Mouse (Mus musculus): ENCODE measurements at regions not wholly inside any gene's neighbourhood (a gene's known extent, or its start where the extent isn't known, plus 50 kb on each side); places are given as distances from the start of the nearest gene placed in this dataset.

DNA sequence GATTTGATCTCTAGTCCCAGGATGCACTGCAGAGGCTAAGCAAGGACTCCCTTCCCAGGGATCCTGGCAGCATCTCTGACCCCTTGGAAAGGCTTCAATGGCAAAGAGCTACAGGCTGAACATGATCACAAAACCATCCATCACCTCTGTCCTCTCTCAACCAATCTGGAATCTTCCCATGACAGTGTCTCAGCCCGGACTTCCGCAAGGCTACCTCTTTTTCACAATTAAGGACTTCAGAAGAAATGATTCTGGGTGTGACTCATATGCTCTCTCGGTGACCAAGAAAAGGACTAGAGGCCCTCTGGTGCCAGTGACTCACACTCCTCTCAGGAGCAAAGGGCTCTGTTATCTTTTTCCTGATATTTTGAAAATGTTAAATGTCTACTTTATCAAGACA, 173.6 kb upstream of the Irf2bp2 start:
- Histone ChIP-seq H3K27ac (ENCODE audit: low read length) (0 out of 2 replicates have a peak overlapping the region, but pooled peaks have one; percentile 8), H3K9me3 (replicated peaks; ENCODE audit: control insufficient read depth, low read length) (no peaks in the 10 kb centered on the region), H3K27me3 (ENCODE audit: control insufficient read depth, insufficient read depth, low read length) (no peaks in the 10 kb centered on the region), H3K36me3 (ENCODE audit: control insufficient read depth, insufficient read depth, low read length) (no peaks in the 10 kb centered on the region), H3K4me3 (replicated peaks; ENCODE audit: low read length) (no peak overlapping the region), H3K9ac (ENCODE audit: low read length) (no peak overlapping the region), H3K4me1 (ENCODE audit: control insufficient read depth, insufficient read depth, low read length) (no peaks in the 10 kb centered on the region), H3K4me2 (ENCODE audit: low read depth, low read length) (no peak overlapping the region)
- ATAC-seq (ENCODE audit: insufficient read depth, low FRiP score) = no peak
- WGBS = 81% methylated on average over 3 of the region's 3 CpGs

DNA sequence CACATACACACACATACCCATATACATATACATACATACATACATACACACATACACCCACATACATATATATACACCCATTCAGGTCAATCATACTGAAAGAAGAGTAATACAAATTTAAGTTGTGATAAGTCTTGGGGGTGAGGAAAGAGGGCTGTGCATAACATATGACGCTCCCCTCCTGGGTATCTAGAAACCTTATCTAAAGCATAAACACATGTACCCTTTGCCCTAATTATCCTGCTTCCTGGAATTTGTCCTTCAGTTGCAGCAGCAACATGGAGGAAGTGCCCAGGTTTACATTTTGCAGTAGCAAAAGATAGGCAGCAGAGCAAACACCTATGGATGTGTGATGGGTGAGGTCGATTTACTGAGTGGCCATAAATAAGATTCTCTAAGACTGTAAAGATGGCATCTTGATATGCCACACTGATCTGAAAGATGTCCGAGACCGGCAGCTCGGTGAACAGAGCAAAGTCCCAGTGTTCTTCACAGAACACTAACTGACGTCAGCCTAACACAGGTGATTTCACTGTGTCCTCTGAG, 172.0 kb upstream of the Irf2bp2 start:
- Histone ChIP-seq H3K4me3 (replicated peaks; ENCODE audit: low read length) (no peak overlapping the region), H3K4me2 (ENCODE audit: low read depth, low read length) (no peak overlapping the region), H3K9me3 (replicated peaks; ENCODE audit: control insufficient read depth, low read length) (no peaks in the 10 kb centered on the region), H3K36me3 (ENCODE audit: control insufficient read depth, insufficient read depth, low read length) (no peaks in the 10 kb centered on the region), H3K4me1 (ENCODE audit: control insufficient read depth, insufficient read depth, low read length) (no peaks in the 10 kb centered on the region), H3K27me3 (ENCODE audit: control insufficient read depth, insufficient read depth, low read length) (no peaks in the 10 kb centered on the region), H3K27ac (ENCODE audit: low read length) (no peak overlapping the region), H3K9ac (ENCODE audit: low read length) (no peak overlapping the region)
- WGBS = 71% methylated on average over 6 of the region's 6 CpGs
- no peak for ATAC-seq (ENCODE audit: insufficient read depth, low FRiP score)

DNA sequence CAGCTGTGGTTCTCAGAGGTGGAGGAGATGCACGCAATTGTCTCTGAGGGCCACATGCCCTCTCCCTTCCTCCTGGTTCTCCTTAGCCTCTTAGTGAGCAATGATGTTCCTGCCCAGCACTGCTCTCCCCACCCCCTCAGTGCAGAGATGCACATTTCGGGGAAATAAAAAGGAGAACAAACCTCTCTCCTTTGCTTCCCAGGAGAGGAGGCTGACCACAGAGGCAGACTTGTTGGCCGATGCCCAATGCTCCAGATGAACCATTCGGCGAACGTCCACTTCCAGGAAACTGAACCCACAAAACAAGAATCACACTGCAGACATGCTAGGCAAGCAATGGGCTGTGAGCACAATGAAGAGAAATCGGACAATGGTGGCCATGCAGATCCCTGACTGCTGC, 169.8 kb upstream of the Irf2bp2 start:
- Histone ChIP-seq H3K9ac (ENCODE audit: low read length) (no peak overlapping the region), H3K9me3 (replicated peaks; ENCODE audit: control insufficient read depth, low read length) (no peaks in the 10 kb centered on the region), H3K4me1 (ENCODE audit: control insufficient read depth, insufficient read depth, low read length) (no peaks in the 10 kb centered on the region), H3K27ac (ENCODE audit: low read length) (no peak overlapping the region), H3K36me3 (ENCODE audit: control insufficient read depth, insufficient read depth, low read length) (no peaks in the 10 kb centered on the region), H3K4me3 (replicated peaks; ENCODE audit: low read length) (no peak overlapping the region), H3K27me3 (ENCODE audit: control insufficient read depth, insufficient read depth, low read length) (no peaks in the 10 kb centered on the region), H3K4me2 (ENCODE audit: low read depth, low read length) (no peak overlapping the region)
- ATAC-seq (ENCODE audit: insufficient read depth, low FRiP score) = no peak
- WGBS = 80% methylated on average over 7 of the region's 7 CpGs

DNA sequence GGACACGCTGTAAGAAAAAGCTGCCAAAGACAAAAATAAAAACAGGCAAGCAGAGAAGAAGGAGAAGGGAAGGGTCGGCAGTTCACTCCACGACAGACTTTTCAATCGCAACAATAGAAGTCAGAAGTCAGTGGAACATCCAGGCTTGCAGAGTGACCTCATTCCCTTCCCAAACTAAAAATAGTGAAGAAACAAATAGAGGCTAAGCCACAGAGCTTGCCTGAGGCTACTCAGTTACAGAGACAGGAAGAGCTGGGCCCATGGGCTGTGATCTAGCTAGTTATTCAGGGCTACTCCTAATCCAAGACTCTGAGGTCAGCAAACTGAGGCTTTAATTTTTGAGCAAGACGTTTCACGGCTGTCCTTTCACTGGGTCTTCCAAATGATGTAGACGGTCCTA, 165.9 kb upstream of the Irf2bp2 start:
- Histone ChIP-seq H3K9me3 (replicated peaks; ENCODE audit: control insufficient read depth, low read length) (no peaks in the 10 kb centered on the region), H3K9ac (ENCODE audit: low read length) (no peak overlapping the region), H3K4me3 (replicated peaks; ENCODE audit: low read length) (no peak overlapping the region), H3K36me3 (ENCODE audit: control insufficient read depth, insufficient read depth, low read length) (no peaks in the 10 kb centered on the region), H3K27me3 (ENCODE audit: control insufficient read depth, insufficient read depth, low read length) (no peaks in the 10 kb centered on the region), H3K4me1 (ENCODE audit: control insufficient read depth, insufficient read depth, low read length) (no peaks in the 10 kb centered on the region; the same call in none of the 2 replicates), H3K27ac (ENCODE audit: low read length) (0 out of 2 replicates have a peak overlapping the region, but pooled peaks have one; percentile 38), H3K4me2 (ENCODE audit: low read depth, low read length) (no peak overlapping the region)
- 60% methylated on average over 7 of the region's 7 CpGs for WGBS
- ATAC-seq (ENCODE audit: insufficient read depth, low FRiP score) = no peak

DNA sequence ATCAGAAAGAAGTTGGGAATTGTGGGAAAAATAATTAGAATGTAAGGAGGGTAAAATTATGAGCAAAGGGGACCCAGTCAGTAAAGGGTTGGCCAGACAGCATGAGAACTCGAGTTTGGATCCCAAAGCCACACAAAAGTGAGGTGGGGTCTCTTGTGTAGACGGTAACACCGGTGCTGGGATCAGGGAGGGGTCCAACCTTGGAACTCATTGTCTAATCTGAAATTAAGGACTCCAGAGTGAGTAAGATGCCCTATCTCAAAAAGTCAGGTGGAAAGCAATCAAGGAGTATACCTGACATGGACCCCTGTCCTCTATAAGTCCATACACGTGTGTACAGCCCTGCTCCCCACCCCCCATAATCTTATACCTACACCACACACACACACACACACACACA, 165.2 kb upstream of the Irf2bp2 start:
- ATAC-seq (ENCODE audit: insufficient read depth, low FRiP score) = no peak
- Histone ChIP-seq H3K9ac (ENCODE audit: low read length) (no peak overlapping the region), H3K27ac (ENCODE audit: low read length) (no peak overlapping the region; the same call in 1 of the 2 replicates), H3K4me2 (ENCODE audit: low read depth, low read length) (no peak overlapping the region), H3K9me3 (replicated peaks; ENCODE audit: control insufficient read depth, low read length) (no peaks in the 10 kb centered on the region), H3K27me3 (ENCODE audit: control insufficient read depth, insufficient read depth, low read length) (no peaks in the 10 kb centered on the region), H3K4me1 (ENCODE audit: control insufficient read depth, insufficient read depth, low read length) (peaks cover 2% of the 10 kb centered on the region), H3K4me3 (replicated peaks; ENCODE audit: low read length) (no peak overlapping the region), H3K36me3 (ENCODE audit: control insufficient read depth, insufficient read depth, low read length) (no peaks in the 10 kb centered on the region)
- 86% methylated on average over 4 of the region's 4 CpGs for WGBS

DNA sequence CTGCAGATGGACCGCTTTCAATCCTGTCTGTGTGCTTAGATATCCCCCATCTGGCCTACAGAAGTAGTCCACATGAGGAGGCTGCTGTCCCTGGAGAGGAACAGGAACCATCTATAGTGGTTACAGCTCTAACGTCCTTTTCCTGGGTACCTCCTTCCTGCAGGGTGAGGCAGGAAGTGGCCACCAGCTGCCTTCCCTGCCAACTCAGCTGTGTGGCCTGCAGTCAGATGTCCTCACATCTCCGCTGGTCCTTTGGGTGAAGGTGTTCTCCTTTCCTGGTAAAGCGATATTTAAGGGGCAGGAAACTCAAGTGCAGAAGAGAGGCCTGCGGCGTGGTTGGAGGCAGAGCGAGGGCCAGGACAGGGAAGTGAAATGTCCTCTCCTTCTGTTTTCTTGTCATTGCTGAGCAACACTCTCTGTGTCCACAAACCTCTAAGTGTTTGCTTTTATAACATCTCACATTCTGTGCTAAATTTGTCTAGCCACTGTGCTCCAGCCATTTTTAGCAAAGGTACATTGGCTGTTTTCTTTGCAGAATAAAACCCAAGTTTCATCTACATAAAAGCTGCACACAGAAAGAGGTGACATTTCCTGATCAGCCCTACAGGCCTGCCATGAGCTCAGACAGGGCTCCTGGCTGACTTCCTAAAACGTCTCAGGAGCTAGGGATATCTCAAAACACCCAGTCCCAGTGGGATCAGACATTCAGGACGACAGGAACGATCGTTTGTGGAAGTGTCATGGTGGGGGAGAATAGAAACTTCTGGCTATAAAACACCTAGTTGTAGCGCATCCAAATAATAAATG, 164.4 kb upstream of the Irf2bp2 start:
- no peaks in the 10 kb centered on the region for H3K27me3 ChIP-seq (ENCODE audit: control insufficient read depth, insufficient read depth, low read length)
- H3K4me2 ChIP-seq (ENCODE audit: low read depth, low read length) = no peak overlapping the region
- H3K27ac ChIP-seq (ENCODE audit: low read length) = peak overlapping the region; percentile 28; the same call in 1 of the 2 replicates
- peak; percentile 34; the same call in 1 of the 2 replicates for ATAC-seq (ENCODE audit: insufficient read depth, low FRiP score)
- 67% methylated on average over 12 of the region's 12 CpGs for WGBS
- no peak overlapping the region for H3K9ac ChIP-seq (ENCODE audit: low read length)
- H3K4me1 ChIP-seq (ENCODE audit: control insufficient read depth, insufficient read depth, low read length) = peaks cover 4% of the 10 kb centered on the region
- H3K36me3 ChIP-seq (ENCODE audit: control insufficient read depth, insufficient read depth, low read length) = no peaks in the 10 kb centered on the region
- H3K4me3 ChIP-seq (replicated peaks; ENCODE audit: low read length) = no peak overlapping the region
- H3K9me3 ChIP-seq (replicated peaks; ENCODE audit: control insufficient read depth, low read length) = no peaks in the 10 kb centered on the region

DNA sequence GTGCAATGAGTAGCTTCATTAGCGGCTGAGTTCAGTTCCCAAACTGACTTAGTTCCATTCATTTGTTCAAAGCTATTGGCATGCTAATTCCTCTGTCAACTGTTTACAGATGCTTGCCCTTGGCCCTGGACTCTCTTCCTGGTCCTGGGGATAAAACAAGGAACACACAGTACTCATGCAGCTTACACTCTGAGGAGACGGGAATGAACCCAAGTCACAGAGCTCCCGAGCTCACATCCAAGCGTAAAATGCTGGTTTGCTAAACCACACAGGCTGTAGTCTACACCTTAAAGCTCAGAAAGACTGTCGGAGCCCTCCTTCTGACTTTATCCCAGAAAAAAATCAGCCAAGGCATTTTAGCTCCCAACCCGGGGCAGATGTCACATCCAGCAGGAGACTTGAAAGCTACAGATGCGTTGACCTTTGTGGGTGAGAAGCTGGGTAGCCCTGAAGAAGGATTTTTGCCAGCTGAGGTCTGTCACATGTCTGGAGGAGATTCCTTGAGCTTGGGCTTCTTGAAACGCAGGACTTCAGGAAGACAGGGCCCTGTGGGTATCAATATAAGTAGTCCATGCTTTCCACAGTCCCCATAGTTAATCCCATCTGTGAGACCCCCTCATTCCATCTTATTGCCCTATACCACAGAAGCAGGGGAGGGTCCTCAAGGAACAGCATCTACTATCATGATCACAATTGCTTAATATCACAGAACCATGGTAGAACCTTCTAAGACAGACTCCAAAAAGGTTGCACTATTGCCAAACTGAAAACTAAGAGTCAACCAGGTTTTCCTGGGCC, 162.7 kb upstream of the Irf2bp2 start:
- no peak for ATAC-seq (ENCODE audit: insufficient read depth, low FRiP score)
- Histone ChIP-seq H3K27ac (ENCODE audit: low read length) (no peak overlapping the region), H3K36me3 (ENCODE audit: control insufficient read depth, insufficient read depth, low read length) (no peaks in the 10 kb centered on the region), H3K4me2 (ENCODE audit: low read depth, low read length) (no peak overlapping the region), H3K9me3 (replicated peaks; ENCODE audit: control insufficient read depth, low read length) (no peaks in the 10 kb centered on the region), H3K9ac (ENCODE audit: low read length) (no peak overlapping the region), H3K27me3 (ENCODE audit: control insufficient read depth, insufficient read depth, low read length) (no peaks in the 10 kb centered on the region), H3K4me1 (ENCODE audit: control insufficient read depth, insufficient read depth, low read length) (peaks cover 7% of the 10 kb centered on the region), H3K4me3 (replicated peaks; ENCODE audit: low read length) (no peak overlapping the region)
- 73% methylated on average over 8 of the region's 8 CpGs for WGBS

DNA sequence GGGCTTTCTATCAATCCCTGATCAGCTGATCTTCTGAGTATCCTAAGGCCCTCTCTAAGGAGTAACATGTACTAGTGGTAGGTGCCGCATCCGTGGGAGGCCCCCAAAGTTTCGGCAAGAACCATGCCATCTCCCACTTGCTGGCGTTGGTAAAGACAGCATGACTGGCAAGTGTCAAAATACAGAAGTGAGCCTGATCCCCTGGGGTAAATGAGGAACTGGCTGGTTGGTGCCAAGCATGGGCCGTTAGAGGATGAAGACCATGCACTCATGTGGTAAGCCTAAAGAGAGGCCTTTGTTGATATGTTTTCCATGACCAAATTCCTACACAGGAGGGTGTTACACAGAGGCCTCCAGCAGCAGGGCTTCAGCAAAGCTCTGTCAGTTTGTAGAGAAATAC, 161.9 kb upstream of the Irf2bp2 start:
- no peak overlapping the region for H3K27ac ChIP-seq (ENCODE audit: low read length)
- H3K9me3 ChIP-seq (replicated peaks; ENCODE audit: control insufficient read depth, low read length) = no peaks in the 10 kb centered on the region
- no peak overlapping the region for H3K4me3 ChIP-seq (replicated peaks; ENCODE audit: low read length)
- no peak for ATAC-seq (ENCODE audit: insufficient read depth, low FRiP score)
- no peaks in the 10 kb centered on the region for H3K36me3 ChIP-seq (ENCODE audit: control insufficient read depth, insufficient read depth, low read length)
- H3K4me2 ChIP-seq (ENCODE audit: low read depth, low read length) = no peak overlapping the region
- 84% methylated on average over 5 of the region's 5 CpGs for WGBS
- H3K4me1 ChIP-seq (ENCODE audit: control insufficient read depth, insufficient read depth, low read length) = peaks cover 7% of the 10 kb centered on the region
- no peak overlapping the region for H3K9ac ChIP-seq (ENCODE audit: low read length)
- no peaks in the 10 kb centered on the region for H3K27me3 ChIP-seq (ENCODE audit: control insufficient read depth, insufficient read depth, low read length)

DNA sequence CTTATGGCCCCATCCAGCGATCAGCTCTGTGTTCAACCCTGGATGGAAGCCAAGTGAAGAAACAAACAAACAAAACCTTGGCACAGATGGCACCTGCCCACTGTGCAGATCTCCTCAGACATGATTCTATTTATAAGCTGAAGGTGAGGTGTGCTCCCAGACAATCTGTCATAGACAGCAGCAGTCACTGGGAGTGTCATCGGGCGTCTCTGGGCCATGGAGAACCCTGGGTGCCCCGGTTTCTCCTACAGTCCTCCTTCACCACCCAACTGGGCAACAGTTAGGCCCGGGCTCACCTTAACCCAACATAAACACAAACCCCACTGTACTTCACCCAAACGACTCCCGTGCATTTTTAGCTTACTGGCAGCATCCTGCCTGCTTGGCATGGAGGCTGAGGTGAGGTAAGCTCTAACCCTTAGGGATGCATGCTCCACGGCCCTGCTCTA, 160.6 kb upstream of the Irf2bp2 start:
- Histone ChIP-seq H3K4me2 (ENCODE audit: low read depth, low read length) (no peak overlapping the region), H3K36me3 (ENCODE audit: control insufficient read depth, insufficient read depth, low read length) (no peaks in the 10 kb centered on the region), H3K27ac (ENCODE audit: low read length) (no peak overlapping the region), H3K9ac (ENCODE audit: low read length) (no peak overlapping the region), H3K9me3 (replicated peaks; ENCODE audit: control insufficient read depth, low read length) (no peaks in the 10 kb centered on the region), H3K27me3 (ENCODE audit: control insufficient read depth, insufficient read depth, low read length) (no peaks in the 10 kb centered on the region), H3K4me1 (ENCODE audit: control insufficient read depth, insufficient read depth, low read length) (peaks cover 7% of the 10 kb centered on the region), H3K4me3 (replicated peaks; ENCODE audit: low read length) (no peak overlapping the region)
- ATAC-seq (ENCODE audit: insufficient read depth, low FRiP score) = no peak; the same call in 1 of the 2 replicates
- WGBS = 81% methylated on average over 8 of the region's 8 CpGs
